Mouse (Mus musculus) mouse embryonic stem cell (cell line): ENCODE data around the gene Grpr.

ENCODE experiments used
- in situ Hi-C, 2 experiments: fragments of 300-500 bp; cut with MboI; formaldehyde crosslinking; loops; 1 replicate in 1 of 2; 3 replicates in 1 of 2; pipeline ENCODE4 v1.14.3; 2019 to 2020; ENCODE audit warnings: low sequenced_read_pairs in 2 of 2, low pct_unique_long_range_greater_than_20kb in 1 of 2, mixed read lengths in 1 of 2; ENCODE audit not compliant: unreplicated experiment in 1 of 2

Grpr gene

DNA sequence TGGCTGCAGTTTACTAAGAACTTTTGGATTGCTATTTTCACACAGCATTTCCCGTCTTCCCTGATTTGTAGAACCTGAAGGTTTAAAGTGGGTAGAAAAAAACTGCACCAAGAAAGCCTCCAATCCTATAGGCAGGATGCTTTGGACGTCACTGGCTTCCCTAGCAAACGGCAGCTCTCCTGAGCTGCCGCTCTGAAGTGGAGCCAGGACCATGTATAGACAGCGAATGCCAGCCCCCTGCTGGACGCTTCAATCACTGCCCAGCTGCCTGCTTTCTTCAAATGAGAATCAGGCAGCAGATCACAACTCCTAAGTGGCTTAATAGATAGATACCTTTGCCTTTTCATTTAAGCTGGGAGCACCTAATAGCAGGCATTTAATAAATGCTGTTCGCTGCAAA, at the start of gene Grpr:
Gene Grpr (minus strand): TSS at position 12 of the 400 bp plus-strand sequence.
- in situ Hi-C loops = no loop called here

- in situ Hi-C loops = no loop called here
These were observed 11.0 kb upstream of the Grpr start for GRCm38 (mm10) chrX:163560521-163560920.

- in situ Hi-C loops = no loop called here
These were observed 2.4 kb downstream of the Grpr start for GRCm38 (mm10) chrX:163547042-163547441.

DNA sequence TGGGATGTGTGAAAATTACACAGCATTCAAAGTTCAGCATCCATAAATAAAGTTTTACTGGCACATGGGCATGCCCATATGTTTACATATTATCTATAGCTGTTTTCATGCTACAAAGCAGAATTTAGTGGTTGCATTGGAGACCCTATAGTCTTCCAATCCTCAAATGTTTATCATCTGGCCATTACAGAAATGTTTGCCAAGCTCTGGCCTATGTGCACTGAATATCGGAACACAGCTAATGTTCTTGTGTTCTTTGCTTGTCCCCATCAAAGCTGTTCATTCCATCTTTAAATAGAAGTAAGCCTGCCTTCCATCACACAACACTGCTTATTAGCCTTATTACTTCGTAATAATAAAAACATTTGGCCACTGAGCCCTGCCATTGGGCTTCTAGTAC, 16.6 kb downstream of the Grpr start:
- in situ Hi-C loops = no loop called here

GRCm38 (mm10) chrX:163518963-163519541, 30.4 kb downstream of the Grpr start:
- in situ Hi-C loops = no loop called here

- in situ Hi-C loops = no loop called here
These were observed 37.7 kb downstream of the Grpr start for GRCm38 (mm10) chrX:163511766-163512165.

DNA sequence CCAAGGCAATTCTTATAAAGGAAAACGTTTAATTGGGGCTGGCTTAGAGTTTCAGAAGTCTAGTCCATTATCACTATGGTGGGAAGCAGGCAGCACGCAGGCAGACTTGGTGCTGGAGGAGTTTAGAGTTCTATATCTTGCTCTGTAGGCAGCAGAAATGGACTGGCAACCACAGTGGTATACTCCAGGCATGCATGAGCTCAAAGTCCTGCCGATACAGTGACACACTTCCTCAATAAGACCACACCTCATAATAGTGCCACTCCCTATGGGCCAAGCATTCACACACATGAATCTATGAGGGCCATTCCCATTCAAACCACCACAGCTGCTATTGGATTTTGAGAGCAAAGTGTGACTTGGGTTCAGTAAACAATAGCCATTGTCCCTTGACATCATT, 47.4 kb downstream of the Grpr start:
- in situ Hi-C loops = no loop called here
